Mouse (Mus musculus) embryonic facial prominence, embryonic 13.5 days (tissue): ENCODE measurements around the gene Fbxw26. TPM values are rescaled to one million over a fixed set of nuclear protein-coding genes. Genes with fewer than 3 reads are reported as not detected.
"Not testable (repeated sequence)": the region's sequence is repeated elsewhere in the genome, so short reads cannot be mapped to it uniquely, and the experiment has no call there.

Experiments used
- ATAC-seq: fragments of 200-750 bp; cut with Nextera tagmentation; 2 replicates; pipeline ENCODE4 v1.8.0; 2017; ENCODE audit warnings: low read depth; ENCODE audit not compliant: insufficient number of reproducible peaks, insufficient read depth, low FRiP score, low TSS enrichment
- H3K27ac ChIP-seq: fragments of 300-500 bp; sonication (generic); 2 replicates; pipeline ENCODE4 v1.5.1; 2015; ENCODE audit warnings: moderate library complexity, mild to moderate bottlenecking, inconsistent platforms
- H3K27me3 ChIP-seq: fragments of 300-500 bp; sonication (generic); 2 replicates; pipeline ENCODE4 v1.6.1; 2015; ENCODE audit warnings: mild to moderate bottlenecking, inconsistent platforms
- H3K36me3 ChIP-seq: fragments of 300-500 bp; sonication (generic); 2 replicates; pipeline ENCODE4 v1.6.1; 2015; ENCODE audit warnings: mild to moderate bottlenecking, inconsistent platforms
- H3K4me1 ChIP-seq: fragments of 300-500 bp; sonication (generic); 2 replicates; pipeline ENCODE4 v1.6.1; 2015; ENCODE audit warnings: inconsistent platforms
- H3K4me2 ChIP-seq: fragments of 300-500 bp; sonication (generic); 2 replicates; pipeline ENCODE4 v1.6.1; 2015; ENCODE audit warnings: moderate library complexity, mild to moderate bottlenecking, inconsistent platforms
- H3K4me3 ChIP-seq: fragments of 300-500 bp; sonication (generic); 2 replicates; pipeline ENCODE4 v1.5.1; 2015; ENCODE audit warnings: mild to moderate bottlenecking, inconsistent platforms
- H3K9ac ChIP-seq: fragments of 300-500 bp; sonication (generic); 2 replicates; pipeline ENCODE4 v1.6.1; 2015; ENCODE audit warnings: mild to moderate bottlenecking, inconsistent platforms
- H3K9me3 ChIP-seq: fragments of 300-500 bp; sonication (generic); 2 replicates; pipeline ENCODE4 v1.6.1; 2016; ENCODE audit warnings: inconsistent platforms
- WGBS: fragments of 180-500 bp; shearing (Covaris S2); methylation state at CpG from one replicate; pipeline ENCODE4 v1.1.7; 2015; ENCODE audit warnings: mixed read lengths; 5-methylcytosine and 5-hydroxymethylcytosine counted together
- polyA plus RNA-seq: library from polyadenylated mRNA; unstranded; fragments of >200 nt; fragmentation: Nextera tagmentation; extraction: Ambion mirVana; gene quantifications from 2 replicates; pipeline ENCODE4 v1.2.1, GENCODE M21; 2015

The Fbxw26 gene
- polyA plus RNA-seq: not detected in 2 replicates

- H3K4me3 ChIP-seq, H3K9me3 ChIP-seq, H3K36me3 ChIP-seq, ATAC-seq, H3K4me2 ChIP-seq, H3K27ac ChIP-seq, H3K4me1 ChIP-seq, H3K27me3 ChIP-seq, H3K9ac ChIP-seq: not testable (repeated sequence)
- 79% methylated on average over 3 of the region's 3 CpGs for WGBS
Observed at GRCm38 (mm10) chr9:109745989-109746388, at the start of gene Fbxw26. Gene Fbxw26 (minus strand): TSS chr9:109746089.

- 81% methylated on average over 2 of the region's 2 CpGs for WGBS
- Histone ChIP-seq H3K4me3 (no peak overlapping the region), H3K4me2 (no peak overlapping the region), H3K36me3 (no peaks in the 10 kb centered on the region), H3K9me3 (no peaks in the 10 kb centered on the region), H3K27ac (no peak overlapping the region), H3K27me3 (no peaks in the 10 kb centered on the region), H3K4me1 (no peaks in the 10 kb centered on the region), H3K9ac (no peak overlapping the region)
- no peak for ATAC-seq
Observed at GRCm38 (mm10) chr9:109795221-109795620, 49.3 kb upstream of the Fbxw26 start.

GRCm38 (mm10) chr9:109790570-109790969, 44.7 kb upstream of the Fbxw26 start, which contains the start of gene Fbxw27:
Gene Fbxw27 (minus strand): TSS chr9:109790670.
- H3K4me2 ChIP-seq, H3K27me3 ChIP-seq, H3K27ac ChIP-seq, H3K4me3 ChIP-seq, H3K9me3 ChIP-seq, ATAC-seq, H3K36me3 ChIP-seq, H3K4me1 ChIP-seq, H3K9ac ChIP-seq: not testable (repeated sequence)
- WGBS: 82% methylated on average over 4 of the region's 4 CpGs

- not testable (repeated sequence) for H3K4me1 ChIP-seq, H3K27ac ChIP-seq, ATAC-seq, H3K27me3 ChIP-seq, H3K4me2 ChIP-seq, H3K9me3 ChIP-seq, H3K4me3 ChIP-seq, H3K9ac ChIP-seq, H3K36me3 ChIP-seq
- WGBS: 70% methylated on average over 1 of the region's 1 CpGs
Observed at GRCm38 (mm10) chr9:109766841-109767240, 21.0 kb upstream of the Fbxw26 start.

- not testable (repeated sequence) for H3K27ac ChIP-seq, H3K36me3 ChIP-seq, ATAC-seq, H3K4me1 ChIP-seq, H3K9ac ChIP-seq, H3K4me2 ChIP-seq, H3K9me3 ChIP-seq, H3K27me3 ChIP-seq, H3K4me3 ChIP-seq
- 69% methylated on average over 4 of the region's 4 CpGs for WGBS
Observed at GRCm38 (mm10) chr9:109702600-109702999, 43.3 kb downstream of the Fbxw26 start, which contains the start of gene Fbxw18. Gene Fbxw18 (minus strand): TSS chr9:109702700.

GRCm38 (mm10) chr9:109685299-109685698, 60.6 kb downstream of the Fbxw26 start:
- no peak overlapping the region for H3K9ac ChIP-seq
- H3K9me3 ChIP-seq: no peaks in the 10 kb centered on the region
- H3K27ac ChIP-seq: no peak overlapping the region
- H3K4me3 ChIP-seq: no peak overlapping the region
- no peaks in the 10 kb centered on the region for H3K27me3 ChIP-seq
- H3K4me1 ChIP-seq: no peaks in the 10 kb centered on the region
- no peak overlapping the region for H3K4me2 ChIP-seq
- ATAC-seq: no peak
- WGBS: 3% methylated on average over 1 of the region's 1 CpGs
- H3K36me3 ChIP-seq: no peaks in the 10 kb centered on the region

Other genes starting within 250 kb of the Fbxw26 start
- gene Fbxw15, start 177.8 kb downstream of the Fbxw26 start, polyA plus RNA-seq: not detected in 2 replicates
- 0.14 and 0.29 TPM in 2 replicates for gene Fbxw24, start 120.0 kb downstream of the Fbxw26 start, polyA plus RNA-seq
- not detected in 2 replicates for gene Fbxw25, start 81.4 kb downstream of the Fbxw26 start, polyA plus RNA-seq
- 0.13 TPM in 1 of 2 replicates, not detected in the other for gene Fbxw18, start 43.4 kb downstream of the Fbxw26 start, polyA plus RNA-seq
- not detected in 2 replicates for gene Fbxw27, start 44.6 kb upstream of the Fbxw26 start, polyA plus RNA-seq
- gene Spink8, start 66.2 kb upstream of the Fbxw26 start, polyA plus RNA-seq: not detected in 2 replicates
- 64.9 and 70.9 TPM in 2 replicates for gene Nme6, start 86.7 kb upstream of the Fbxw26 start, polyA plus RNA-seq
- gene Camp, start 103.5 kb upstream of the Fbxw26 start, polyA plus RNA-seq: 0.76 and 3.4 TPM in 2 replicates
- gene Cdc25a, start 129.5 kb upstream of the Fbxw26 start, polyA plus RNA-seq: 33.2 and 35.1 TPM in 2 replicates
- 58.0 and 61.0 TPM in 2 replicates for gene Map4, start 185.4 kb upstream of the Fbxw26 start, polyA plus RNA-seq